Mouse (Mus musculus) CH12.LX (cell line): Measurements from ENCODE around the gene Olfr747.

ENCODE experiments used
- BHLHE40 ChIP-seq: IDR thresholded peaks from 2 replicates; pipeline ENCODE4 v1.6.1; 2011; ENCODE audit warnings: mild to moderate bottlenecking, low read depth, low read length, improper control_type of control experiment
- CTCF ChIP-seq, 2 experiments: IDR thresholded peaks in 1 of 2; conservative IDR thresholded peaks in 1 of 2; 2 replicates each; pipeline ENCODE4 v1.5.1; 2011 to 2012; ENCODE audit warnings: low read depth in 2 of 2, low read length in 2 of 2, improper control_type of control experiment in 1 of 2, inconsistent platforms in 1 of 2, mild to moderate bottlenecking in 1 of 2, moderate library complexity in 1 of 2
- POLR2A ChIP-seq: IDR thresholded peaks from 2 replicates; pipeline ENCODE4 v1.6.1; 2011; ENCODE audit warnings: low read depth, mild to moderate bottlenecking, improper control_type of control experiment, low read length
- RAD21 ChIP-seq: IDR thresholded peaks from 2 replicates; pipeline ENCODE4 v1.6.1; 2011; ENCODE audit warnings: low read depth, mild to moderate bottlenecking, low read length, improper control_type of control experiment, moderate library complexity

- TF ChIP-seq RAD21 (no peak), POLR2A (no peak), CTCF (conservative IDR thresholded peaks at IDR 0.05 in 1 of 2, IDR thresholded peaks at IDR 0.05 in 1 of 2; ENCODE audit: low read depth in 2 of 2, low read length in 2 of 2) (no peak), BHLHE40 (no peak)
Measured at GRCm38 (mm10) chr14:50740334-50740733, 47.3 kb upstream of the Olfr747 start.
